Mouse (Mus musculus) granulocyte monocyte progenitor cell, adult 5-6 weeks (primary cell): ENCODE measurements around the gene Acvr1. TPM values are rescaled to one million over a fixed set of nuclear protein-coding genes. Genes with fewer than 3 reads are reported as not detected.

Source experiments
- ATAC-seq: replicated peaks from 2 replicates; pipeline ENCODE4 v1.8.0; 2016; ENCODE audit warnings: mild to moderate bottlenecking, moderate TSS enrichment, inconsistent platforms; ENCODE audit not compliant: poor library complexity, severe bottlenecking
- total RNA-seq, 2 experiments: library from RNA; stranded (forward) in 1 of 2; stranded (reverse) in 1 of 2; fragments of 200-712, 200-1000 nt in 1 of 2; fragments of >200 nt in 1 of 2; fragmentation: Nextera tagmentation in 1 of 2; gene quantifications; 2 replicates each; pipeline ENCODE4 v1.2.3; 2014 to 2017

The Acvr1 gene
- total RNA-seq, 2 experiments from 2014 or later = 0.88 to 3.9 TPM

- ATAC-seq = no peak
Measured at GRCm38 (mm10) chr2:58523097-58523496, 43.9 kb downstream of the Acvr1 start.

GRCm38 (mm10) chr2:58521621-58522020 is 45.3 kb downstream of the Acvr1 start:
- ATAC-seq = no peak

GRCm38 (mm10) chr2:58520727-58521126 is 46.2 kb downstream of the Acvr1 start:
- ATAC-seq = no peak

- no peak for ATAC-seq
Measured at GRCm38 (mm10) chr2:58518517-58518916, 48.4 kb downstream of the Acvr1 start.

GRCm38 (mm10) chr2:58516920-58517319 is 50.0 kb downstream of the Acvr1 start:
- no peak for ATAC-seq

GRCm38 (mm10) chr2:58516000-58516399 is 51.0 kb downstream of the Acvr1 start:
- no peak for ATAC-seq

GRCm38 (mm10) chr2:58514489-58514888 is 52.5 kb downstream of the Acvr1 start:
- no peak for ATAC-seq

- no peak for ATAC-seq
Measured at GRCm38 (mm10) chr2:58513212-58513611, 53.7 kb downstream of the Acvr1 start.

GRCm38 (mm10) chr2:58510192-58510591 is 56.8 kb downstream of the Acvr1 start:
- no peak for ATAC-seq

- ATAC-seq = no peak
Measured at GRCm38 (mm10) chr2:58505306-58506090, 61.5 kb downstream of the Acvr1 start.

- peak; percentile 91 for ATAC-seq
Measured at GRCm38 (mm10) chr2:58496647-58497410, 70.1 kb downstream of the Acvr1 start.

GRCm38 (mm10) chr2:58495271-58495670 is 71.7 kb downstream of the Acvr1 start:
- ATAC-seq = no peak

- no peak for ATAC-seq
Measured at GRCm38 (mm10) chr2:58493685-58494635, 73.0 kb downstream of the Acvr1 start.

- ATAC-seq = no peak
Measured at GRCm38 (mm10) chr2:58489275-58489674, 77.7 kb downstream of the Acvr1 start.

- ATAC-seq = no peak
Measured at GRCm38 (mm10) chr2:58488404-58488803, 78.6 kb downstream of the Acvr1 start.

- ATAC-seq = no peak
Measured at GRCm38 (mm10) chr2:58487279-58487560, 79.7 kb downstream of the Acvr1 start.

GRCm38 (mm10) chr2:58486441-58487278 is 80.3 kb downstream of the Acvr1 start:
- no peak for ATAC-seq

GRCm38 (mm10) chr2:58485683-58486082 is 81.3 kb downstream of the Acvr1 start:
- no peak for ATAC-seq

- ATAC-seq = peak; percentile 14
Measured at GRCm38 (mm10) chr2:58485152-58485551, 81.8 kb downstream of the Acvr1 start.
